Mouse (Mus musculus): ENCODE data around the gene AC161166.1.
"Not testable (repeated sequence)": the region's sequence is repeated elsewhere in the genome, so short reads cannot be mapped to it uniquely, and the experiment has no call there.

The AC161166.1 gene

DNA sequence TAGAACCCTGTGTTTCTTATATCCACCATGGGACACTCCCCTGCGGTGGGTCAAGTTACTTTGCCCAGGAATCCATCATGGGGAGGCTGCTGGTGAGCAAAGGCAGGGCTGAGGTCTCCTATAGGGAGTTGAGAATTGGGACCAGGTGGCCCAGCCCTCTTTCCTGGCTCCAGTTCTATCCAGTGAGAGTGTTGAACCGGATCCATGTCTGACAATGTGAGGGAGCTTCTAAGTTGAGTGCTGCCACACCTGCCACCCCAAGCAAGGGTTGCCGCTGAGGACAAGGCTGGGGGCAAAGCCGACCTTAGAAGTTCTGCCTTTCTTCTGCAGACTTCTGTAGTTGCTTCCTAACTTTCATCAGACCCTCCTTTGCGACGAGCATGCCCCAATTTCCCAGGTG lies 29.0 kb downstream of the AC161166.1 start:
- not testable (repeated sequence) for DNase-seq

DNA sequence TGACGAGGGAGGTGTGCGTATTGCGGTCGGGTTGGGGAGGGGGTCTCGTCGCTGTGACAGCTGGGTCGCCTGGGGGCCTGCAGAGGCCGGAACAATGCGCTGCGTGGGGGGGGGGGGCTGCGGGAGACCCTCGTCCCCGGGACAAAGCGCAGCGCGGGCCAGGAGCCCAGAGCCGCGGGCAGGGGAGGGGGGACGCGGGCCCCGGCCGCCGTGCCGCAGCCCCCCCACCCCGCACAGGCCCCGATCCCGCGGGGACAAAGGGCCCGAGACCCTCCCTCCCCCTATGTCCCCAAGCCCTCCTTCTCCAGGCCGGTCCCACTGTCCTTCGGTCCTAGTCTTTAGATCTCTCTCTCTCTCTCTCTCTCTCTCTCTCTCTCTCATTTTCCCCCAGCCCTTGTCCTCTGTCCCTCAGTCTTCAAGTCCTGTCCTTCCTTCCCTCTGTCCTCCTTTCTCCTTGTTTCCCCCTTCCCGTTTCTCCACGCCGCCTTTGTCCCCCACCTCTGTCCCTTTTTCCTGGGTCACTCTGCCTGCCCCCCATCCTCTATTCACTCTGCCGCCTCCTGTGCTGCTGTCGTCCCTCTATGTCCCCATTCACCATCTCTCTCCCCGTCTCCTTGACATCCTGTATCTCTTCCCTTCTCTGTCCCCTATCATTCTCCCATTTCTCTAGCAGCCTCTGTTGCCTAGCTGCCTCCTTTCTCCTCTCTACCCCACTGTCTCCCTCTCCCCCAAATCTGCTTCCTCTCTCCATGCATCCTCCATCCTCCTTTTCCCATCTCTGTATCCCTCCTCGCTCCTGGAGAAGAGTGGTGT lies 29.8 kb downstream of the AC161166.1 start:
- no peak for DNase-seq

GRCm38 (mm10) chr7:24481474-24482207 lies 30.6 kb downstream of the AC161166.1 start, which contains the start of gene Cadm4:
Gene Cadm4 (plus strand): TSS chr7:24482023.
- DNase-seq, result peak; percentile 78 to 81

DNA sequence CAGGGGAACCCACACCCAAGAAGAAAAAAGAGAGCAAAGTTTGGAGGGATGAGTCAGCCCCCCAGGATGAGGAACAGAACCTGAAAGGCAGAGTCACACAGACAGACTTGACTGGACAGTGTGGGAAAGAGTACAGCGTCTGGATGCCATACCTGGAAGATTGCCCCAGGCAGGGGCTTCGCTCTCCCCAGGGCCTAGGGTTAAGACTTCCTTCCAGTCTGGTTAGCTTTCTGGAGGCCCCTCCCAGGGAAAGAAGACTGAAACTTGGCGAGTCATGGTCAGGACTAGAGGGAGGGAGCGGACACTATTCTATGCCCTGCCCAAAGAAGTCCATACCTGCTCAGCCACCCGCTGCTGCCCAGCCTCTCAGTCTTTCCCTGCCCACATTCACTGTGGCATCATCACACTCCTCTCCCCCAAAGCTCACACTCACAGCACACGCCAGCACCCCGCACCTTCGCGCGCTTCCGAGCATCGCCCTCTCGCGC lies 31.2 kb downstream of the AC161166.1 start:
- no peak for DNase-seq

- no peak for DNase-seq
Measured at GRCm38 (mm10) chr7:24480121-24480941, 31.9 kb downstream of the AC161166.1 start.

GRCm38 (mm10) chr7:24479685-24480084 lies 32.6 kb downstream of the AC161166.1 start:
- DNase-seq, result no peak

DNA sequence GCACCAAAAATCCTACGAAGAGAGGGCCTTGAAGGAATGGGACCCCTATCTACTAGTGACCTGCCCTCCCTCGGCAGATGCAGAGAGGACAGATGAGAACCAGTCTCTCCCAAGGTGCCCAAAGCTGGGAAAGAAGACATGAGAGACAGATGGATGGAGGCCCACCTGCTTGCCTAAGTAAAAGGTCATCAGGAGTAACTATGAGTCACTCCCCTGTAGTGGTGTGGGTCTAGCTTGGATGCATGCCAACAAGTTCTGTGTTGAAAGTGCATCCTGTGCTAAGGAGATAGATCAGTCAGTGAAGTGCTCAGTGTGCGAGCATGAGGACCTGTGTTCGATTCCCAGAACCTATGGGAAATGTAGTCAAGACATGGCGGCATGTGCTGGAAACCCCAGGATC lies 33.3 kb downstream of the AC161166.1 start:
- no peak for DNase-seq

DNA sequence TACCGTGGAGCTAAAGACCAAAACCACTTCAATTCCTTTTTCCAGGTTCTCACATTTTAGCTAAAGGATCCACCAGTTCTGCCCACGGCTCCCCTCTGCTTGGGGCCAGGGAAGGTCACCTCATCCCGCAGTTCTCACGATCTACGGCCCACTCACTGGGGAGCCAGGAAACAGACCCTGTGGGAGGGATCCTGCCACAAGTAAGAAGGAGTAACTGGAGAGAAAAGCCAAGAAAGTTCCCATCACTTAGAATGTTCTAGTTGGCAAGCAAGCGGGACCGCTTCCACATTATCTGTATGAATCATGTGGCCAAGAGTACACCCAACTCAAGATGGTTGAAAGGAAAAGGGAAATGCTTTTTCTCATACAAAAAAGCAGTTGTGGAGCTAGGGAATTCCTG lies 35.4 kb downstream of the AC161166.1 start:
- no peak for DNase-seq

DNA sequence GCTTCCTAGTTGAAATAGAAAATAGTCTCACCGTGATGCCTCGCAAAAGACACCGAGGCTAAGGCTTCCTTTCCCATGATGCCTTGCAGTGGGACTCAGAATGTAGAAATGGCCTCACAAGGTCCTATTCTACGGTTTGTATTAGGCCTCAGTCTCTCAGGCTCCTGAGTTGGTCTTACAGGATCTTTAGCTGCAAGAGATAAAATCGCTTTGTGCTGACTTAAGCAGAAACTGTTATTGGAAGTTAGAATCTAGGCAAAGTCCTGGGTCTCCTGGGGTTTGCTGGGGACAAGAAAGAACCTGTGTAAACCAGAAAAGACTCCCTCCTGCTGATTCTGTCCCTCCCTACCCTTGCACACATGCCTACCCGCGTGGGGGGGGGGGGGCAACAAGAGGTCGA lies 35.9 kb downstream of the AC161166.1 start:
- DNase-seq, result no peak

DNA sequence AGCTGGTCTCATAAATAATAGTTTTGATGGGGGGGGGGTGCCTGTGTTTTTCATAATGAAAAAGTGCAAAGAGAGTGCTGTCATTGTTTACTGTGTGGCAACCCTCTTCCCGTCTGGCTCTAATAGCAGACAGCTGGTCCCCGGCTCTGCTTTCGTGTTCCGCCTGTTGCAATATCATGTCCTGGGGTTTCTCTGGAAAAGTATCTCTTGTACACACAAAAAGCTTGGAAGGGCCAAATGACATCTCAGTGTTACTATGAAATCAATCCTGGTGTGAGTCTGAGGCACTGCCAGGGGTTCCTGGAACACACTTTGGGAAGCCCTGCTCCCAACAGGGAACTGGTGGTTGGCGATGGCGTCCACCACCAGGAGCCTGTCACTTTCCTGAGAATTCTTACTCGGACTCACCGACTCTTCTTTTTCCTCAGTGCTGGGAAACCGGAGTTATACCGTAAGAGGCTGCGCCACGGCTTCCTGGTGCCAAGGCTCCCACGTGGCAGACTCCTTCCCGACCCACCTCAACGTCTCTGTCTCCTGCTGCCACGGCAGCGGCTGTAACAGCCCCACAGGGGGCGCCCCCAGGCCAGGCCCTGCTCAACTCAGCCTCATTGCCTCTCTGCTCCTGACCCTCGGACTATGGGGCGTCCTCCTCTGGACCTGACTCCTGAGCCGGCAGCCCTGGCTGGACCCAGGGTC lies 37.3 kb downstream of the AC161166.1 start:
- DNase-seq, result peak; percentile 26 to 29

DNA sequence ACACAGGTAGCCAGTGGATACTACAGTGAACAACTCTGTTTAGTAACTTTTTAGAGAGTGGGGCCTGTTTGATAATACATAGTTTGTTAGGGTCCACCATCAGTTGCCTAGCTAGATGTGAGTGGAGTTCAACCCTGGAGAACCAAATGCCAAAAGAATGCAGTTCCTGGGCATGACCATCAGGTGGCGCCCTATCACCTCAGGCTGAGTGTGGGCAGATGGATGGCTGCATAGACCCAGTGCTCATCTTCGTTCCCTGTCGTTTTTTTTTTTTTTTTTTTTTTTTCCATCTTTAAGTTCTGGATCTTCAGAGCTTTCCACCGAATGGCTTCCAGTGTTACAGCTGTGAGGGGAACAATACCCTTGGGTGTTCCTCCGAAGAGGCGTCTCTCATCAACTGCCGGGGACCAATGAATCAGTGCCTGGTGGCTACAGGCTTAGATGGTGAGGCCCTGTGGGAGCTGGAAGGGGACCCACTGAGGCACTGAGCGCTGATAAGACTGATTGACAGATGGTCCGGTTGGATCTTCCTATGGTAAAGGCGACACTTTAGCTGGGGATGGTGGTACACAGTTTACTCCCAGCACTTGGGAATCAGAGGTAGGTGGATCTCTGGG lies 38.2 kb downstream of the AC161166.1 start:
- peak; percentile 43 to 62 for DNase-seq

- DNase-seq, result peak in 1 of 2 experiments; percentile 38
Measured at GRCm38 (mm10) chr7:24472937-24473336, 39.3 kb downstream of the AC161166.1 start.

GRCm38 (mm10) chr7:24472442-24472841 lies 39.8 kb downstream of the AC161166.1 start:
- no peak for DNase-seq

- DNase-seq, result no peak
Measured at GRCm38 (mm10) chr7:24470356-24470755, 41.9 kb downstream of the AC161166.1 start.

DNA sequence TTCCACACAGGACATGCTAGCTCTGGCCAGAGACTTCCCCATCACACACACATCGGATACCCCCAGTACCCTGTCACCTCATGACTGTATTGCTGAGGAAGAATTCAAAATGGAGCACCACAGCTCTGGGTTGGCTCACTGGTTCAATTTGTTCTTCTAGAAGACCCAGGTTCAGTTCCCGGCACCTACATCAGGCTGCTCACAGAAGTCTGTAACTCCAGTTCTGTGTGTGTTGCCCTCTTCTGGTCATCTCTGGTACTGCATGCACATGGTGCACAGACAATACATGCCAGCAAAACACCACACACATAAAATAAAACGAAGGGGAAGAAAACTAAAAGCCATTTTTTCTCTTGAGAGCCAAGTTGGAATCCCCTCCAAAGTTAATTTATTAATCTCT lies 43.1 kb downstream of the AC161166.1 start:
- no peak for DNase-seq

DNA sequence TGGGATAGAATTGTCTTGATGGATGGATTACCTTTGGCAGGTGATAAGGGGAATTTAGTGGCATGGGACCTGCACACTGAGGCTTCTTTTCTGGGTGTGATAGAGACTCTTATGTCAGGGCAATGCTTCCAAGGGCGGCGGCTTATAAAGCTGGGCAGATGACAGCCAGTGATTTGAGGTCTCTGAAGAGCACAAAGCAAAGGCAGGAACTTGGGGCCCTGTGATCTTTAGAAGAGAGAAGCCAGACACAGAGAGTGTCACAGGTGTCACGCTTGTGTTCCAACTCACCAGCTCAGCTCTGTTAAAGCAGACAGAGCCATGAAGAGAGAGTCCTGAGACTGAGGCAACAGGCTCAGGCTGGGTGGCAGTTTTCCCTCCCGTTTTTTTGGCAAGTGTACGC lies 44.4 kb downstream of the AC161166.1 start:
- DNase-seq, result no peak

GRCm38 (mm10) chr7:24466835-24467234 lies 45.4 kb downstream of the AC161166.1 start:
- no peak for DNase-seq

DNA sequence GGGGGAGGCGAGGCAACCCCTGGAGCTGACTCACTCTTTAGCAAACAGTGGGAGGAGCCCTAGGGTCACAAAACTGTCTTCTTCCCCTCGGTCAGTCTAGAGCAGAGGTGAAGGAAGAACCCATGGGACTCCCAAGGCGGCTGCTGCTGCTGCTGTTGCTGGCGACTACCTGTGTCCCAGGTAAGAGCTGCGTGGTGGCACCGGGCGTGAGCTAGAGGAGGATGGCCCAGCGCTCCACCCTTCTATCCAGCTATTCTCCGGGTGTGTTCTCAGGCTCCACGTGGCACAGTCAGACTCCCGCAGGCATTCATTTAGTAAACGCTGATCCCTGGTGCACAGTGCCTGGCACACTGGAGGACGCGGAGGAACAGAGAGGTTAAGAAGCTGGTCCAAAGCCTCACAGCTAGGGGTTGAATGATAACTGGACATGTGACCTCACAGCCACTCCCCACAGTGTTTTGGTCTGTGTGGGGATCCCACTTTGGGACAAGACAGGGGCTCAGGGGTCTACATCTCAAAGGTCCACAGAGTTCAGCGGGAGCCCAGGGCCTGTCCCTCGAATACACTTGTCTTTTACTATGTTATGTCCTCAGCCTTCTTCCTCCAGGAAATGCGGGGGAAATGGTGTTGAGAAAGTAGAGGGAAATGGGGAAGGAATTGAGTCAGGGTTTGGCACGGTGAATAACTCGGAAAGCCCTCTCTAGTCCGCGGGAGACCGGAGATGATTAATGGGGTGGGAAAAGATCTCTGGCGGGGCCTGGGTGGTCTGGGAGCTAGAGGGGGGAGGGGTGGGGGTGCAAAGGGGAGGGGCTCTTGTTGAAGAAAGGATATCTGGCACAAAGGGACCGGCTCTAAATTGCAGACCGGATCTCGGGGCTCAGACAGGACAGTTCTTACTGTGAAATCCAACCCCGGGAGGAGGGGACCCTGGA lies 49.6 kb downstream of the AC161166.1 start, which contains the start of gene Plaur:
Plaur (plus strand) TSS at position 97 of the 932 bp plus-strand sequence.
- peak; percentile 27 to 52 for DNase-seq

GRCm38 (mm10) chr7:24461376-24462051 lies 50.7 kb downstream of the AC161166.1 start:
- DNase-seq, result peak; percentile 81 to 83

Measured in kidney, adult 8-10 months (tissue).